Mouse (Mus musculus): ENCODE results near the gene Vmn2r84. TPM values are rescaled to one million over a fixed set of nuclear protein-coding genes. Genes with fewer than 3 reads are reported as not detected.
"Not testable (repeated sequence)": the region's sequence is repeated elsewhere in the genome, so short reads cannot be mapped to it uniquely, and the experiment has no call there.

Vmn2r84 gene
- 0.03 TPM in 1 of 2 replicates, not detected in the other for polyA plus RNA-seq (2015; fragmentation: Nextera tagmentation; extraction: Ambion mirVana)

DNA sequence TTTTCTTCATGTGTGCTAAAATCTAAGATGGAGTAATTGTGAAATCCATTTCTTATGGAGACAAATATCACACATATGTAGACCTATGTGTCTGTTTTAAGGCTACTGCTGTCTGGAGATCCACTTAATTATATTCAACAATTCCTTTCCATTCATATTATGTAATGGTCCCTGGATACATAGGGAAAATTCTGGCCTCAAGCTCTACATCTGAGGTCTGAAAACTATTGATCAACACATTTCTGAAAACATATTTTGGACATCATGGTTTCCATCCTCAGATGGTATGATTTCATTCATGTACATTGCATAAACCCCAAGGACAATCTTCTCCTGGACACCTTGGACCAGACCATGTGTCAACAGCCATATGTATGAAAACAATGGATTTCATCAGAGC is at the start of gene Vmn2r84:
Vmn2r84 (minus strand) TSS at position 101 of the 400 bp plus-strand sequence.
- Histone ChIP-seq H3K27ac (no peak within 1 kb of the TSS), H3K4me1 (replicated peaks) (no peaks in the 10 kb centered on the region), H3K36me3 (no peaks in the 10 kb centered on the region), H3K4me2 (no peak within 1 kb of the TSS), H3K9ac (no peak within 1 kb of the TSS), H3K4me3 (no peak within 1 kb of the TSS), H3K9me3 (replicated peaks) (no peaks in the 10 kb centered on the region), H3K27me3 (no peaks in the 10 kb centered on the region)
- ATAC-seq (replicated peaks; ENCODE audit: insufficient number of reproducible peaks, insufficient read depth, low FRiP score, low read depth) = no peak

DNA sequence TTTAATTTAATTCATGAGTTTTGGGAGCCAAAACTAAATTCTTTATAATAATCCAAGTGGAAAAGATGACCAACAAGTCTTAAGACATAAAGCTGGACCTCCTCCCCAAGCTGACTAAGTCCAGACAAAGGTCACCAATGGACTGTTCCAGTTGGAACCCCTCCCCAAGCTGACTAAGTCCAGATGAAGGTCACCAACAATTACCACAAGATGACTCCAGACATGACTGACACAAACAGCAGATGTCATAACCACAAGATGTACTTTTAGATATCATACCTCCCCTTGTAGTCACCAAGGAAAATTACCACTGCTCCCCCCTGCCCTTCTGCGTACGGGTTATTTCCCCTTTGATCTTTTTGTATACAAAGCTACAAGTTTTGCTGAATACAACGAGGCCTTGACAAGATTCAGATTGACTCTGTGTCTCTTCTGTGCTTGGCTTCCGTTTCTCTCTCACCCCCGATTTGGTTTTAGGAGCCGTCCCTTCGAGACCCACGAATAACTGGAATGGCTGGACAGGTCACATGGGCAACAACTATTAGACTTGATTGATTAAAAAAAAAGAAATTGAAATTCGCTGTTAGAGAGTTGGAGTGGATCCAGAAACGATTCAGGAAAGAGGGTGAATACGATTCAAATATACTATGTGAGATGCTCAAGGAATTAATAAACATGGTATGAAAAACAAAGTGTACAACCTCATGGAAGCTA is 40.2 kb upstream of the Vmn2r84 start:
- H3K4me1 ChIP-seq (replicated peaks); H3K27ac ChIP-seq; H3K4me3 ChIP-seq; H3K4me2 ChIP-seq; ATAC-seq (replicated peaks; ENCODE audit: insufficient number of reproducible peaks, insufficient read depth, low FRiP score, low read depth); H3K9ac ChIP-seq; H3K9me3 ChIP-seq (replicated peaks); H3K36me3 ChIP-seq; H3K27me3 ChIP-seq: not testable (repeated sequence)
- WGBS = 76% methylated on average over 11 of the region's 11 CpGs

DNA sequence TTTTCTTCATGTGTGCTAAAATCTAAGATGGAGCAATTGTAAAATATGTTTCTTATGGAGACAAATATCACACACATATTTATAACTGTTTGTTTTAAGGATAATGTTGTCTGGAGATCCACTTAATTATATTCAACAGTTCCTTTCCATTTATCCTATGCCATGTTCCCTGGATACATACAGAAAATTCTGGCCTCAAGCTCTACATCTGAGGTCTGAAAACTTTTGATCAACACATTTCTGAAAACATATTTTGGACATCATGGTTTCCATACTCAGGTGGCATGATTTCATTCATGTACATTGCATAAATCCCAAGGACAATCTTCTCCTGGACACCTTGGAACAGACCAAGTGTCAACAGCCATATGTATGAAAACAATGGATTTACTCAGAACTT is 35.5 kb upstream of the Vmn2r84 start, which contains the start of gene Vmn2r85:
Vmn2r85 (minus strand) TSS at position 101 of the 400 bp plus-strand sequence.
- H3K4me3 ChIP-seq; H3K27ac ChIP-seq; ATAC-seq (replicated peaks; ENCODE audit: insufficient number of reproducible peaks, insufficient read depth, low FRiP score, low read depth); H3K4me2 ChIP-seq; H3K36me3 ChIP-seq; H3K9ac ChIP-seq; H3K9me3 ChIP-seq (replicated peaks); H3K27me3 ChIP-seq; H3K4me1 ChIP-seq (replicated peaks): not testable (repeated sequence)

GRCm38 (mm10) chr10:130422368-130422767 is 28.2 kb upstream of the Vmn2r84 start:
- not testable (repeated sequence) for H3K4me3 ChIP-seq

GRCm38 (mm10) chr10:130420401-130420800 is 26.3 kb upstream of the Vmn2r84 start:
- no peak overlapping the region for H3K27ac ChIP-seq
- H3K4me3 ChIP-seq = no peak overlapping the region
- 77% methylated on average over 3 of the region's 3 CpGs for WGBS
- H3K9me3 ChIP-seq (replicated peaks) = no peaks in the 10 kb centered on the region
- H3K4me2 ChIP-seq = no peak overlapping the region
- H3K27me3 ChIP-seq = no peaks in the 10 kb centered on the region
- no peaks in the 10 kb centered on the region for H3K36me3 ChIP-seq
- no peak for ATAC-seq (replicated peaks; ENCODE audit: insufficient number of reproducible peaks, insufficient read depth, low FRiP score, low read depth)
- H3K4me1 ChIP-seq (replicated peaks) = no peaks in the 10 kb centered on the region
- H3K9ac ChIP-seq = no peak overlapping the region

More at GRCm38 (mm10) chr10:130422368-130422767, 28.2 kb upstream of the Vmn2r84 start:
- not testable (repeated sequence) for H3K27me3 ChIP-seq; ATAC-seq (replicated peaks; ENCODE audit: insufficient number of reproducible peaks, insufficient read depth, low FRiP score, low read depth); H3K4me2 ChIP-seq; H3K9me3 ChIP-seq (replicated peaks); H3K9ac ChIP-seq; H3K36me3 ChIP-seq; H3K27ac ChIP-seq; H3K4me1 ChIP-seq (replicated peaks)
- 65% methylated on average over 2 of the region's 2 CpGs for WGBS

DNA sequence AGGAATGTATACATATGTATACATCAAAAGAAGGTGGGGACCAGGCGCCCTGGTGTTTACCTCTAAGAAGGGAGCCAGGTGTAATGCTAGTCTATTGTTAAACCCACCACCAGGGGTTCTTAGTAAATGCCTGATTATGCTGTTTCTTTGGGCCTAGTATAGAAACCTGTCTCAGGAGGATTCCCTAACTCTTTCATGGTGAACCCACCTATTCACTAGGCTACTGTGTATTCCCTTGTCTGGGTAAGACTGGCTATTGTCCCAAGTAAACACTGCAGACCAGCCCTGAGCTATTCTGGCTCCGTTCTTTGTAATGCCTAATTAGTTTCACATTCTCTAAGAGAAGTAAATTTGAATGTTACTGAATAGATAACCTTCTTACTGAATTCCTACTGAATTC is 25.8 kb upstream of the Vmn2r84 start:
- H3K27me3 ChIP-seq; H3K36me3 ChIP-seq; H3K4me1 ChIP-seq (replicated peaks); H3K9me3 ChIP-seq (replicated peaks); H3K4me2 ChIP-seq; H3K9ac ChIP-seq; H3K27ac ChIP-seq; ATAC-seq (replicated peaks; ENCODE audit: insufficient number of reproducible peaks, insufficient read depth, low FRiP score, low read depth); H3K4me3 ChIP-seq: not testable (repeated sequence)
- WGBS = 44% methylated on average over 2 of the region's 2 CpGs

GRCm38 (mm10) chr10:130416352-130416751 is 22.2 kb upstream of the Vmn2r84 start:
- H3K4me1 ChIP-seq (replicated peaks); H3K4me2 ChIP-seq; H3K27ac ChIP-seq; H3K27me3 ChIP-seq; H3K9me3 ChIP-seq (replicated peaks); H3K9ac ChIP-seq; H3K4me3 ChIP-seq; ATAC-seq (replicated peaks; ENCODE audit: insufficient number of reproducible peaks, insufficient read depth, low FRiP score, low read depth); H3K36me3 ChIP-seq: not testable (repeated sequence)

GRCm38 (mm10) chr10:130412167-130412698 is 18.1 kb upstream of the Vmn2r84 start:
- H3K27ac ChIP-seq; H3K9ac ChIP-seq; H3K4me2 ChIP-seq; H3K36me3 ChIP-seq; H3K4me1 ChIP-seq (replicated peaks); H3K9me3 ChIP-seq (replicated peaks); H3K27me3 ChIP-seq; H3K4me3 ChIP-seq: not testable (repeated sequence)
- WGBS = 52% methylated on average over 31 of the region's 35 CpGs
- ATAC-seq (replicated peaks; ENCODE audit: insufficient number of reproducible peaks, insufficient read depth, low FRiP score, low read depth) = 0 out of 2 replicates have a peak, but pooled peaks have one; percentile 27

DNA sequence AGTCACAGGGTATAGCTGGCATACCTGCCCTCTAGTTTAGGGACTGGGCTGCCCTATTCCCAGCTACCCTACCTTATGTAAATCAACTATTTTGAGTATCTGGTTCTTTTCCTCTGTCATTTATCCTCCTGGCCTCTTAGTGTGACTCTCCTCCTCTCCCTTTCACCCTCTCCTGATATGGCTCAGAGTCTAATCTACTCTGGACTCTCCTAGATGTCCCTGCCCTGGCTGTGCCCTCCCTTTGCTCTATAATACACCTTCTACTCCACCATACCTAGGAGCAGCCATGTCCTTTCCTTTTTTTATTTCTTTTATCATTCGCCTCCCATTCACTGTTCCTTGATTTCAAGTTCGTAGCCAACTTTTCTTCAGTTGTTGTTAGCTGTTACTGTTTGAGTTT is 19.0 kb downstream of the Vmn2r84 start:
- Histone ChIP-seq H3K4me2 (no peak overlapping the region), H3K27ac (no peak overlapping the region), H3K9me3 (replicated peaks) (no peaks in the 10 kb centered on the region), H3K36me3 (no peaks in the 10 kb centered on the region), H3K4me1 (replicated peaks) (no peaks in the 10 kb centered on the region), H3K9ac (no peak overlapping the region), H3K4me3 (no peak overlapping the region), H3K27me3 (no peaks in the 10 kb centered on the region)
- ATAC-seq (replicated peaks; ENCODE audit: insufficient number of reproducible peaks, insufficient read depth, low FRiP score, low read depth) = no peak
- WGBS = 69% methylated on average over 2 of the region's 2 CpGs

GRCm38 (mm10) chr10:130372491-130373173 is 21.5 kb downstream of the Vmn2r84 start:
- H3K4me3 ChIP-seq = no peak overlapping the region
- no peak overlapping the region for H3K9ac ChIP-seq
- no peak for ATAC-seq (replicated peaks; ENCODE audit: insufficient number of reproducible peaks, insufficient read depth, low FRiP score, low read depth)
- no peaks in the 10 kb centered on the region for H3K27me3 ChIP-seq
- 63% methylated on average over 2 of the region's 2 CpGs for whole genome bisulfite sequencing
- no peaks in the 10 kb centered on the region for H3K9me3 ChIP-seq (replicated peaks)
- no peaks in the 10 kb centered on the region for H3K4me1 ChIP-seq (replicated peaks)
- no peak overlapping the region for H3K4me2 ChIP-seq
- H3K27ac ChIP-seq = no peak overlapping the region
- H3K36me3 ChIP-seq = no peaks in the 10 kb centered on the region

DNA sequence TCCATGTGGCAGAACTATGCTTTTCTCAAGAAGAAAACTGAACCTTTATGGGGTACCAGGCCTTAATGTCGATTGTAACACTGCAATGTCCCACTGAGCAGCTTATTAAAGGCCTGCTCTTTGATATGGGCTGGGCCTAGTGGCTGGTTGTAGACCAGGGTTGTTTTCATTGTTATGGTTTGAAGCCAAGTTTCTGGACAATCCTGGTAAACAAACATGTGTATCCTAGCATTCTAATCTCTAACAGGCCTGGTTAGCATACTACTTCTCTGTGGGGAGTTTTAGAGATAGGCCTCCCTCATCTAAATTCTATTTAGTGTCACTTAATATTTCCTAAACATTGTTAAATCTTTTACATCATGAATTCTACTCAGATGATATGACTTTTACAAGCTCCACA is 22.5 kb downstream of the Vmn2r84 start:
- H3K4me1 ChIP-seq (replicated peaks) = no peaks in the 10 kb centered on the region
- no peak overlapping the region for H3K4me3 ChIP-seq
- 61% methylated on average over 1 of the region's 1 CpGs for WGBS
- no peaks in the 10 kb centered on the region for H3K36me3 ChIP-seq
- H3K9me3 ChIP-seq (replicated peaks) = no peaks in the 10 kb centered on the region
- no peak overlapping the region for H3K4me2 ChIP-seq
- no peak overlapping the region for H3K27ac ChIP-seq
- no peak for ATAC-seq (replicated peaks; ENCODE audit: insufficient number of reproducible peaks, insufficient read depth, low FRiP score, low read depth)
- no peaks in the 10 kb centered on the region for H3K27me3 ChIP-seq
- H3K9ac ChIP-seq = no peak overlapping the region

Data from heart, embryonic 15.5 days (tissue).